Mouse (Mus musculus) kidney, postnatal 0 days (tissue): Measurements from ENCODE around the gene Cyp1a2. TPM values are rescaled to one million over a fixed set of nuclear protein-coding genes. Genes with fewer than 3 reads are reported as not detected.

Experiments used
- ATAC-seq: fragments of 200-750 bp; cut with Nextera tagmentation; replicated peaks from 2 replicates; pipeline ENCODE4 v1.8.0; 2017; ENCODE audit warnings: low read depth, moderate number of reproducible peaks, moderate TSS enrichment, moderate library complexity; ENCODE audit not compliant: low FRiP score
- DNase-seq: peaks from one replicate; pipeline ENCODE4 v3.0.0-alpha.2; 2016; ENCODE audit warnings: low spot score
- H3K27ac ChIP-seq: fragments of 300-500 bp; sonication (generic); 2 replicates; pipeline ENCODE4 v1.5.1; 2014; ENCODE audit warnings: mild to moderate bottlenecking
- H3K27me3 ChIP-seq: fragments of 300-500 bp; sonication (generic); 2 replicates; pipeline ENCODE4 v1.6.1; 2014; ENCODE audit warnings: low read length, mixed read lengths; ENCODE audit not compliant: insufficient read depth
- H3K36me3 ChIP-seq: fragments of 300-500 bp; sonication (generic); 2 replicates; pipeline ENCODE4 v1.6.1; 2014; ENCODE audit warnings: low read length, mixed read lengths; ENCODE audit not compliant: insufficient read depth
- H3K4me1 ChIP-seq: fragments of 300-500 bp; sonication (generic); replicated peaks from 2 replicates; pipeline ENCODE4 v1.6.1; 2014; ENCODE audit warnings: antibody characterized with exemption, low read length, mixed read lengths; ENCODE audit not compliant: insufficient read depth
- H3K4me2 ChIP-seq: fragments of 300-500 bp; sonication (generic); 2 replicates; pipeline ENCODE4 v1.6.1; 2014; ENCODE audit warnings: mild to moderate bottlenecking, low read length, moderate library complexity, mixed read lengths
- H3K4me3 ChIP-seq: fragments of 300-500 bp; sonication (generic); replicated peaks from 2 replicates; pipeline ENCODE4 v1.5.1; 2014; ENCODE audit warnings: low read depth, low read length
- H3K9ac ChIP-seq: fragments of 300-500 bp; sonication (generic); 2 replicates; pipeline ENCODE4 v1.6.1; 2014; ENCODE audit warnings: low read depth, low read length
- H3K9me3 ChIP-seq: fragments of 300-500 bp; sonication (generic); replicated peaks from 2 replicates; pipeline ENCODE4 v1.6.1; 2016; ENCODE audit warnings: low read length, inconsistent platforms, mixed read lengths
- CTCF ChIP-seq: IDR thresholded peaks from 2 replicates; pipeline ENCODE4 v1.5.1; 2016; ENCODE audit warnings: antibody characterized with exemption, low read depth, mild to moderate bottlenecking, moderate library complexity
- WGBS: fragments of 180-500 bp; shearing (Covaris S2); extraction: QIAGEN DNeasy Blood & Tissue Kit; methylation state at CpG from one replicate; pipeline ENCODE4 v1.1.7; 2014; 5-methylcytosine and 5-hydroxymethylcytosine counted together
- polyA plus RNA-seq: library from polyadenylated mRNA; unstranded; fragments of >200 nt; fragmentation: Nextera tagmentation; extraction: Ambion mirVana; gene quantifications from 2 replicates; pipeline ENCODE4 v1.2.1, GENCODE M21; 2015

The Cyp1a2 gene
- polyA plus RNA-seq, 1 experiment from 2014 or later = not detected

DNA sequence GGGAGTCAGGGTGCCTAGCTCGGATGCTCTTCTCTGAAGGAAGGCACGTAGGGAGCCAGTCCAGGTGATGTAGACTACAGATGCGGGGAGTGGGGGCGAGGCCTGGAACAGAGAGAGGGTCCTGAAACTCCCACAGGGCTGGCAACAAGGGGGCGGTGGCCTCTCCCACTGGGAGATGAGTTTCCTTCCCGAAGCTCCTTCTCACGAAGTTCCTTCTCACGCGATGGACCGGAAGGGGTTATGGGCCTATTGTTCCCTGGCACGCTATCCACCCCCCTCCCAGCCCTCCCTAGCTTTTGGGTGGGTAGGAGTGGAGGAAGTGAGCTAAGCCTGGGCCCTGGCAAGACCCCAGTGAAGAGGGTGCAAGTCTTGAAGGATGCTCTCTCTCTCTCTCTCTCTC lies 15.7 kb downstream of the Cyp1a2 start:
- Histone ChIP-seq H3K9ac (no peak overlapping the region), H3K4me1 (0 out of 2 replicates have a peak, but pooled peaks cover 5% of the 10 kb centered on the region), H3K36me3 (no peaks in the 10 kb centered on the region), H3K4me2 (no peak overlapping the region), H3K27me3 (no peaks in the 10 kb centered on the region), H3K27ac (no peak overlapping the region), H3K9me3 (no peaks in the 10 kb centered on the region), H3K4me3 (no peak overlapping the region)
- DNase-seq (no peak), ATAC-seq (no peak)
- 49% methylated on average over 10 of the region's 11 CpGs for WGBS
- TF ChIP-seq CTCF = no peak

DNA sequence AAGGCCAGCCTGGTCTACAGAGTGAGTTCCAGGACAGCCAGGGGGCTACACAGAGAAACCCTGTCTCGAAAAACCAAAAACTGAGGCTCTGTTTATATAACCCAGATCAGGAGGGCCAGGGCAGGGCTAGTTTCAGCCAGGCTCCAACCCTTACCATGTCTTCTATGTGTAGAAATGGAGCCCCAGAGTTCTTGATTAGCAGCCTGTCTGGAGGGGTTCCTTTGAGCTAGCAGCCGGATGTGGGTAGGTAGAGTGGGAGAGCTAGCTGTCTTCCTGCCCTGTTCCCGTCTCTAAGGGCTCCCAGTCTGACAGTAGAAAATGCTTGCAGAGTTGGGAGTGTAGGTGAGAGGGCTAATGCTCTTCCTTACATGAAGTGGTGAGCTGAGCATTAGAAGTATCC lies 16.4 kb downstream of the Cyp1a2 start:
- TF ChIP-seq CTCF = no peak
- H3K4me3 ChIP-seq = no peak overlapping the region
- no peak overlapping the region for H3K9ac ChIP-seq
- 71% methylated on average over 3 of the region's 3 CpGs for WGBS
- H3K9me3 ChIP-seq = no peaks in the 10 kb centered on the region
- no peak overlapping the region for H3K4me2 ChIP-seq
- DNase-seq (no peak), ATAC-seq (no peak)
- H3K4me1 ChIP-seq = 0 out of 2 replicates have a peak, but pooled peaks cover 5% of the 10 kb centered on the region
- H3K27ac ChIP-seq = no peak overlapping the region
- H3K36me3 ChIP-seq = no peaks in the 10 kb centered on the region
- no peaks in the 10 kb centered on the region for H3K27me3 ChIP-seq

GRCm38 (mm10) chr9:57666536-57666935 lies 17.0 kb downstream of the Cyp1a2 start:
- H3K27ac ChIP-seq = no peak overlapping the region
- ATAC-seq = no peak; the same call in 1 of the 2 replicates

GRCm38 (mm10) chr9:57664616-57665015 lies 18.9 kb downstream of the Cyp1a2 start:
- no peak overlapping the region for H3K4me2 ChIP-seq
- DNase-seq (no peak), ATAC-seq (no peak)
- H3K4me1 ChIP-seq = 0 out of 2 replicates have a peak, but pooled peaks cover 5% of the 10 kb centered on the region
- 57% methylated on average over 7 of the region's 7 CpGs for WGBS
- no peak overlapping the region for H3K4me3 ChIP-seq
- no peaks in the 10 kb centered on the region for H3K27me3 ChIP-seq
- no peaks in the 10 kb centered on the region for H3K9me3 ChIP-seq
- TF ChIP-seq CTCF = no peak
- no peaks in the 10 kb centered on the region for H3K36me3 ChIP-seq
- no peak overlapping the region for H3K9ac ChIP-seq
- H3K27ac ChIP-seq = no peak overlapping the region

More at GRCm38 (mm10) chr9:57666536-57666935, 17.0 kb downstream of the Cyp1a2 start:
- 66% methylated on average over 8 of the region's 8 CpGs for WGBS
- Histone ChIP-seq H3K27me3 (no peaks in the 10 kb centered on the region), H3K36me3 (no peaks in the 10 kb centered on the region), H3K9me3 (no peaks in the 10 kb centered on the region), H3K4me1 (0 out of 2 replicates have a peak, but pooled peaks cover 5% of the 10 kb centered on the region), H3K4me3 (no peak overlapping the region), H3K4me2 (no peak overlapping the region), H3K9ac (no peak overlapping the region)
- no peak for TF ChIP-seq CTCF
- no peak for DNase-seq

DNA sequence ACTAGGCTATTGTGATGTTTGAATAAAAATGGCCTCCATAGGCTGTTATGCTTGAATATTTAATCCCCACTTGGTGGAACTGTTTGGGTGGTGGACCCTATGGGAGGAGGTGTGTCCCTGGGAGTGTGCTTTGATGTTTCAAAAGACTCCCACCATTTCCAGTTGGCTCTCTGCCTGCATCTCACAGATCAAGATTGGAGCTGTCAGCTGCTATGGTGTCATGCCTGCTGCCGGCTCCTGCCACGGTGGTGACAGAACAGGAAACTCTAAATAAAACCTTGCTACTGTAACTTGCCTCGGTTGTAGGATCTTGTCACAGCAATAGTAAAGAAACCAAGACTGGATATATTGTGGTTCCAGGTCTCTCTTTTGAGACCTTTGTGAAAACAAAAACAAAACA lies 22.0 kb downstream of the Cyp1a2 start:
- Histone ChIP-seq H3K27ac (no peak overlapping the region), H3K9ac (no peak overlapping the region), H3K27me3 (no peaks in the 10 kb centered on the region), H3K4me2 (no peak overlapping the region), H3K4me1 (no peaks in the 10 kb centered on the region), H3K4me3 (no peak overlapping the region), H3K9me3 (no peaks in the 10 kb centered on the region), H3K36me3 (no peaks in the 10 kb centered on the region)
- no peak for TF ChIP-seq CTCF
- DNase-seq = no peak
- no peak for ATAC-seq
- WGBS = 48% methylated on average over 3 of the region's 3 CpGs

GRCm38 (mm10) chr9:57660501-57660900 lies 23.0 kb downstream of the Cyp1a2 start:
- Histone ChIP-seq H3K4me2 (no peak overlapping the region), H3K9me3 (no peaks in the 10 kb centered on the region), H3K27me3 (no peaks in the 10 kb centered on the region), H3K4me1 (no peaks in the 10 kb centered on the region), H3K27ac (0 out of 2 replicates have a peak overlapping the region, but pooled peaks have one; percentile 6), H3K36me3 (no peaks in the 10 kb centered on the region), H3K4me3 (no peak overlapping the region), H3K9ac (no peak overlapping the region)
- WGBS = 48% methylated on average over 6 of the region's 6 CpGs
- ATAC-seq (no peak), DNase-seq (no peak)
- TF ChIP-seq CTCF = no peak

GRCm38 (mm10) chr9:57659774-57660173 lies 23.7 kb downstream of the Cyp1a2 start:
- Histone ChIP-seq H3K9me3 (no peaks in the 10 kb centered on the region), H3K4me1 (no peaks in the 10 kb centered on the region), H3K36me3 (no peaks in the 10 kb centered on the region), H3K9ac (no peak overlapping the region), H3K4me2 (no peak overlapping the region), H3K4me3 (no peak overlapping the region), H3K27me3 (no peaks in the 10 kb centered on the region), H3K27ac (no peak overlapping the region)
- peak; percentile 63; the same call in 1 of the 2 replicates for ATAC-seq
- TF ChIP-seq CTCF = peak; percentile 92
- DNase-seq = peak; percentile 88
- 26% methylated on average over 4 of the region's 4 CpGs for WGBS
